Mouse (Mus musculus) ES-E14 (cell line): ENCODE data around the gene Retreg3. TPM values are rescaled to one million over a fixed set of nuclear protein-coding genes. Genes with fewer than 3 reads are reported as not detected.
A peak's percentile ranks its signal among the peaks of the same experiment; 100 is the strongest.

ENCODE experiments used
- DNase-seq: peaks from one replicate; pipeline ENCODE4 v3.0.0-alpha.2; 2013; ENCODE audit warnings: low read depth, low spot score
- H3K27ac ChIP-seq: 2 replicates; pipeline ENCODE4 v1.5.1; 2012; ENCODE audit warnings: low read depth, mild to moderate bottlenecking, low read length, moderate library complexity, mixed read lengths; ENCODE audit not compliant: poor library complexity, insufficient read depth, severe bottlenecking
- H3K36me3 ChIP-seq: 2 replicates; pipeline ENCODE4 v1.6.1; 2012; ENCODE audit warnings: mild to moderate bottlenecking, low read length, moderate library complexity, mixed read lengths; ENCODE audit not compliant: control insufficient read depth, poor library complexity, insufficient read depth, severe bottlenecking
- H3K4me1 ChIP-seq, 2 experiments: fragments of 150-350 bp in 1 of 2; sonication (generic) in 1 of 2; 2 replicates each; pipeline ENCODE4 v1.6.1; 2012; ENCODE audit warnings: low read length in 2 of 2, mild to moderate bottlenecking in 1 of 2, mixed read lengths in 1 of 2; ENCODE audit not compliant: control insufficient read depth in 2 of 2, insufficient read depth in 2 of 2, poor library complexity in 1 of 2
- H3K4me3 ChIP-seq, 2 experiments: fragments of 150-350 bp in 1 of 2; sonication (generic) in 1 of 2; 2 replicates each; pipeline ENCODE4 v1.5.1; 2012; ENCODE audit warnings: low read length in 2 of 2, low read depth in 1 of 2, mild to moderate bottlenecking in 1 of 2, mixed read lengths in 1 of 2; ENCODE audit not compliant: insufficient read depth in 1 of 2, poor library complexity in 1 of 2, severe bottlenecking in 1 of 2
- H3K9ac ChIP-seq: 2 replicates; pipeline ENCODE4 v1.6.1; 2012; ENCODE audit warnings: low read depth, mild to moderate bottlenecking, low read length, mixed read lengths; ENCODE audit not compliant: poor library complexity, insufficient read depth, severe bottlenecking
- H3K9me3 ChIP-seq: fragments of 150-350 bp; sonication (generic); 2 replicates; pipeline ENCODE4 v1.6.1; 2012; ENCODE audit warnings: low read depth, mild to moderate bottlenecking, low read length; ENCODE audit not compliant: control insufficient read depth, insufficient read depth
- CHD2 ChIP-seq: IDR thresholded peaks from 2 replicates; pipeline ENCODE4 v1.6.1; 2014; ENCODE audit warnings: mild to moderate bottlenecking, low read depth, low read length, inconsistent platforms
- HCFC1 ChIP-seq: IDR thresholded peaks from 2 replicates; pipeline ENCODE4 v1.6.1; 2012; ENCODE audit warnings: low read length, inconsistent platforms, borderline replicate concordance; ENCODE audit not compliant: insufficient read depth
- MAFK ChIP-seq: IDR thresholded peaks from 2 replicates; pipeline ENCODE4 v1.6.1; 2014; ENCODE audit warnings: mild to moderate bottlenecking, low read depth, low read length, inconsistent platforms; ENCODE audit not compliant: insufficient read depth
- ZC3H11A ChIP-seq: IDR thresholded peaks from 2 replicates; pipeline ENCODE4 v1.6.1; 2012; ENCODE audit warnings: low read depth, mild to moderate bottlenecking, inconsistent platforms, low read length, borderline replicate concordance
- ZNF384 ChIP-seq: IDR thresholded peaks from 2 replicates; pipeline ENCODE4 v1.6.1; 2012; ENCODE audit warnings: low read depth, low read length, inconsistent platforms
- in situ Hi-C, 2 experiments: fragments of 600-800 bp; cut with MboI; formaldehyde crosslinking; loops; one replicate each; pipeline ENCODE4 v1.15.1; 2025; ENCODE audit warnings: low sequenced_read_pairs in 2 of 2, inconsistent platforms in 1 of 2; ENCODE audit not compliant: unreplicated experiment in 2 of 2
- total RNA-seq: library from RNA; depleted of rRNA; stranded (reverse); fragments of 300-350 nt; gene quantifications from 2 replicates; pipeline ENCODE4 v1.2.3, GENCODE M21; 2012

The Retreg3 gene
- total RNA-seq, 1 experiment, result 60.4 TPM

GRCm38 (mm10) chr11:101098231-101098630 lies 21.5 kb downstream of the Retreg3 start:
- H3K36me3 ChIP-seq, result peaks cover 33% of the 10 kb centered on the region
- no peak overlapping the region for H3K4me3 ChIP-seq
- in situ Hi-C loops, result no loop called here
- no peak overlapping the region for H3K9ac ChIP-seq
- DNase-seq, result no peak
- peaks cover 0 to 3% of the 10 kb centered on the region in 2 experiments; a peak in 1 of 4 replicates for H3K4me1 ChIP-seq
- H3K27ac ChIP-seq, result no peak overlapping the region
- TF ChIP-seq MAFK, result no peak
- no peak for TF ChIP-seq CHD2
- TF ChIP-seq ZC3H11A, result no peak
- no peak for TF ChIP-seq HCFC1
- no peak for TF ChIP-seq ZNF384
- no peaks in the 10 kb centered on the region for H3K9me3 ChIP-seq

GRCm38 (mm10) chr11:101095314-101096024 lies 24.2 kb downstream of the Retreg3 start, which contains the start of gene Psmc3ip:
Gene Psmc3ip, minus strand, starts transcription at chr11:101095436.
- in situ Hi-C loops, result no loop called here
- peak within 1 kb of the TSS; percentile 82 to 91 for H3K4me3 ChIP-seq
- TF ChIP-seq CHD2 (0 out of 2 replicates have a peak, but pooled peaks have one; percentile 38), ZNF384 (no peak)
- peak; percentile 94 for DNase-seq
- peaks cover 45% of the 10 kb centered on the region for H3K36me3 ChIP-seq
- H3K4me1 ChIP-seq, result peaks cover 0 to 3% of the 10 kb centered on the region in 2 experiments; a peak in 1 of 4 replicates
- H3K9ac ChIP-seq, result peak within 1 kb of the TSS; percentile 91
- H3K27ac ChIP-seq, result peak within 1 kb of the TSS; percentile 24; the same call in 1 of the 2 replicates
- H3K9me3 ChIP-seq, result no peaks in the 10 kb centered on the region

DNA sequence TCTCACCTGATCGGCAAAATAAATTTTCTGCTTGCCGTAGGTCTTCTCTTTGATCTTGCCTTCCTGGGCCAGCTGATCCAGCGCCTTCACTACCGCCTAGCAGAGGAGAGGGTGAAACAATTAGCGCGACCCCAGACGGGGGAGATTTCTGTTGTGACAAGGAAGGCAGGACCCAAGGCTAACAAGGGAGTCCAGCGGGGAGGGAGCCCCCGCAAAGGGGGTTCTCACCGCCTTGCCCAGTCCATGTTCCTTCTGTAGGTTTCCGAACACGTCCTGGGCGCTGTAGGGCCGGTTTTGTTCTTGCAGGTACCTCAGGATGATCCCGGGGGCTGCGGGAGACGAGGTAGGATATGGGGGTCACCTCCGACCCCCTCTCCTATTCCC lies 24.8 kb downstream of the Retreg3 start:
- in situ Hi-C loops, result no loop called here
- Histone ChIP-seq H3K27ac (peak overlapping the region; percentile 24; the same call in 1 of the 2 replicates), H3K9ac (peak overlapping the region; percentile 91), H3K4me3 (peak overlapping the region; percentile 82 to 91), H3K4me1 (peaks cover 0 to 3% of the 10 kb centered on the region in 2 experiments; a peak in 1 of 4 replicates), H3K36me3 (peaks cover 43% of the 10 kb centered on the region), H3K9me3 (no peaks in the 10 kb centered on the region)
- TF ChIP-seq HCFC1 (no peak), MAFK (no peak), ZNF384 (no peak), ZC3H11A (no peak), CHD2 (no peak)
- DNase-seq, result no peak

- DNase-seq, result no peak
- Histone ChIP-seq H3K36me3 (peaks cover 39% of the 10 kb centered on the region), H3K4me1 (peaks cover 3 to 8% of the 10 kb centered on the region in 2 experiments; a peak in 3 of 4 replicates), H3K4me3 (no peak overlapping the region), H3K9ac (no peak overlapping the region), H3K27ac (no peak overlapping the region), H3K9me3 (no peaks in the 10 kb centered on the region)
- TF ChIP-seq ZNF384 (no peak), ZC3H11A (no peak), MAFK (no peak), HCFC1 (no peak), CHD2 (no peak)
- in situ Hi-C loops, result no loop called here
Observed at GRCm38 (mm10) chr11:101089931-101090330, 29.8 kb downstream of the Retreg3 start.
